Mouse (Mus musculus): ENCODE measurements around the gene Macrod2.

DNA sequence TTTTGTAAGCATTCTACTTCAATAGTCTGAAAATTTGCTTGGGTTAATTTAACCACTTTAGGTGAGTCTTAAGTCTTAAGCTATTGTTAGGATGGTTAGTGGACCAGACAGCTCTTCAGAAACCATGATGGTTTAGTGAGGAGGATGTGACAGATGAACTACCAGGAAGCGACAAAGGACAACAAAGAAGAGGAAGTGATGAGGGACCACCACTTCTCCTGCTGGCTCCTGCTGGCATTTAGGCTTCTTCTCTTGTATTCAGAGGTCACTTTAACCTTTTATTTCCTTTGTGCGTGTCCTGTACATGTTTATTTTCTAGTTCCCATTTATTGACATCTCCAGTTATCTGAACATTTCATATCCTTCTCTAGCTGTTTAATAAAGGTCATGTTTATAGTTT lies 295.8 kb downstream of the Macrod2 start:
- no peak for TF ChIP-seq POLR2A (IDR thresholded peaks at IDR 0.05; ENCODE audit: insufficient read depth, low read depth, low read length)
- TF ChIP-seq CTCF (IDR thresholded peaks at IDR 0.05; ENCODE audit: insufficient read depth, low read depth, low read length), result no peak
